8 mouse cellular contexts compared by ENCODE assay signal in genomic region chr11:69015644-69016441, GRCm38 (mm10). TPM values are rescaled to one million over a fixed set of nuclear protein-coding genes. Genes with fewer than 3 reads are reported as not detected.
DNase-seq lines count a peak whose midpoint lies in the region; ATAC-seq and TF ChIP-seq lines count a peak whose summit lies in the region.

Gene Ctc1 (plus strand): TSS chr11:69015911.

- no peaks in the 10 kb centered on the region for H3K9me3 ChIP-seq in heart, embryonic 11.5 days (replicated peaks; ENCODE audit: control insufficient read depth, low read length)
- H3K9me3 ChIP-seq in kidney, postnatal 0 days (replicated peaks; ENCODE audit: low read length) = no peaks in the 10 kb centered on the region
- H3K9me3 ChIP-seq in liver, embryonic 11.5 days (ENCODE audit: control insufficient read depth, low read length) = no peaks in the 10 kb centered on the region
- H3K9me3 ChIP-seq in stomach, embryonic 14.5 days (ENCODE audit: control insufficient read depth, low read depth, low read length) = no peaks in the 10 kb centered on the region

- 3% methylated on average over 38 of the region's 38 CpGs for whole genome bisulfite sequencing in heart, embryonic 11.5 days (ENCODE audit: insufficient replicate concordance)
- WGBS in kidney, postnatal 0 days = 2% methylated on average over 38 of the region's 38 CpGs
- WGBS in liver, embryonic 11.5 days = under 1% methylated on average over 38 of the region's 38 CpGs
- 3% methylated on average over 38 of the region's 38 CpGs for WGBS in stomach, embryonic 14.5 days

- peak within 1 kb of the TSS; percentile 72 for H3K4me2 ChIP-seq in heart, embryonic 11.5 days
- peak within 1 kb of the TSS; percentile 77 for H3K4me2 ChIP-seq in kidney, postnatal 0 days (ENCODE audit: low read length)
- H3K4me2 ChIP-seq in liver, embryonic 11.5 days = peak within 1 kb of the TSS; percentile 93
- H3K4me2 ChIP-seq in stomach, embryonic 14.5 days (replicated peaks; ENCODE audit: low read depth, low read length) = peak within 1 kb of the TSS; percentile 80

- H3K27ac ChIP-seq in heart, embryonic 11.5 days (ENCODE audit: low read depth, low read length) = peak within 1 kb of the TSS; percentile 93
- peak within 1 kb of the TSS; percentile 83 for H3K27ac ChIP-seq in kidney, postnatal 0 days
- H3K27ac ChIP-seq in liver, embryonic 11.5 days (ENCODE audit: low read depth, low read length) = peak within 1 kb of the TSS; percentile 96
- H3K27ac ChIP-seq in stomach, embryonic 14.5 days (ENCODE audit: low read length) = peak within 1 kb of the TSS; percentile 86

- H3K4me1 ChIP-seq in heart, embryonic 11.5 days (ENCODE audit: control insufficient read depth, insufficient read depth, low read length) = peaks cover 11% of the 10 kb centered on the region
- H3K4me1 ChIP-seq in kidney, postnatal 0 days (replicated peaks; ENCODE audit: insufficient read depth, low read length) = peaks cover 10% of the 10 kb centered on the region
- H3K4me1 ChIP-seq in liver, embryonic 11.5 days (replicated peaks; ENCODE audit: control insufficient read depth, insufficient read depth, low read length) = peaks cover 11% of the 10 kb centered on the region
- H3K4me1 ChIP-seq in stomach, embryonic 14.5 days (ENCODE audit: control insufficient read depth, insufficient read depth, low read length) = peaks cover 5% of the 10 kb centered on the region; the same call in 1 of the 2 replicates

- H3K27me3 ChIP-seq in heart, embryonic 11.5 days (ENCODE audit: control insufficient read depth, insufficient read depth, low read length) = no peaks in the 10 kb centered on the region
- H3K27me3 ChIP-seq in kidney, postnatal 0 days (ENCODE audit: insufficient read depth, low read length) = no peaks in the 10 kb centered on the region
- no peaks in the 10 kb centered on the region for H3K27me3 ChIP-seq in liver, embryonic 11.5 days (replicated peaks; ENCODE audit: control insufficient read depth, insufficient read depth, low read length)
- no peaks in the 10 kb centered on the region for H3K27me3 ChIP-seq in stomach, embryonic 14.5 days (ENCODE audit: control insufficient read depth, insufficient read depth, low read length)

- peak; percentile 88 for ATAC-seq in erythroblast, adult 5-6 weeks (replicated peaks; ENCODE audit: low FRiP score, poor library complexity, severe bottlenecking)
- peak; percentile 94 for ATAC-seq in heart, embryonic 11.5 days (replicated peaks; ENCODE audit: insufficient number of reproducible peaks, low FRiP score, low TSS enrichment)
- ATAC-seq in kidney, postnatal 0 days (replicated peaks; ENCODE audit: low FRiP score, low read depth) = peak; percentile 94
- peak; percentile 92 for ATAC-seq in liver, embryonic 11.5 days (replicated peaks; ENCODE audit: low FRiP score)
- peak; percentile 95 for ATAC-seq in stomach, embryonic 14.5 days (ENCODE audit: insufficient number of reproducible peaks, insufficient read depth, low FRiP score, low read depth)

- peak within 1 kb of the TSS; percentile 74 for H3K4me3 ChIP-seq in heart, embryonic 11.5 days (ENCODE audit: low read depth, low read length)
- H3K4me3 ChIP-seq in kidney, postnatal 0 days (replicated peaks; ENCODE audit: low read depth, low read length) = peak within 1 kb of the TSS; percentile 57
- H3K4me3 ChIP-seq in liver, embryonic 11.5 days (ENCODE audit: low read depth, low read length) = peak within 1 kb of the TSS; percentile 70
- peak within 1 kb of the TSS; percentile 55 for H3K4me3 ChIP-seq in stomach, embryonic 14.5 days (ENCODE audit: low read depth, low read length)

- TF ChIP-seq CTCF in kidney, postnatal 0 days (IDR thresholded peaks at IDR 0.05; ENCODE audit: low read depth) = peak; percentile 71

- H3K36me3 ChIP-seq in heart, embryonic 11.5 days (ENCODE audit: control insufficient read depth, insufficient read depth, low read length) = no peaks in the 10 kb centered on the region
- H3K36me3 ChIP-seq in kidney, postnatal 0 days (ENCODE audit: insufficient read depth, low read length) = no peaks in the 10 kb centered on the region
- H3K36me3 ChIP-seq in liver, embryonic 11.5 days (ENCODE audit: control insufficient read depth, insufficient read depth, low read length) = no peaks in the 10 kb centered on the region
- peaks cover under 1% of the 10 kb centered on the region for H3K36me3 ChIP-seq in stomach, embryonic 14.5 days (ENCODE audit: control insufficient read depth, insufficient read depth, low read length)

- peak; percentile 92 to 94 for DNase-seq in B cell, adult 2 months
- peak; percentile 97 for DNase-seq in brain, adult 2 months (ENCODE audit: low read depth, low spot score)
- DNase-seq in kidney, postnatal 0 days (ENCODE audit: low spot score) = peak; percentile 98
- DNase-seq in liver, embryonic 11.5 days (ENCODE audit: low spot score) = peak; percentile 88
- peak; percentile 94 for DNase-seq in naive thymus-derived CD4-positive, alpha-beta T cell, adult 2 months (ENCODE audit: low read depth)

- peak within 1 kb of the TSS; percentile 98 for H3K9ac ChIP-seq in heart, embryonic 11.5 days (ENCODE audit: low read depth, low read length)
- H3K9ac ChIP-seq in kidney, postnatal 0 days (ENCODE audit: low read depth, low read length) = peak within 1 kb of the TSS; percentile 75
- peak within 1 kb of the TSS; percentile 86 for H3K9ac ChIP-seq in liver, embryonic 11.5 days (ENCODE audit: low read depth, low read length)
- H3K9ac ChIP-seq in stomach, embryonic 14.5 days (replicated peaks; ENCODE audit: low read depth, low read length) = peak within 1 kb of the TSS; percentile 69

RNA-seq across cellular contexts. Expression of gene Ctc1, which starts in this region (rescaled TPM):
- total RNA-seq in erythroblast, adult 5-6 weeks (2015; ENCODE audit: low replicate concordance) = 14.4 and 26.5 TPM in 2 replicates
- 6.4 and 8.9 TPM in 2 replicates for total RNA-seq in erythroblast, adult 5-6 weeks (2017; ENCODE audit: low replicate concordance)
- 41.3 and 48.3 TPM in 2 replicates for polyA plus RNA-seq in heart, embryonic 11.5 days (2014; fragmentation: Nextera tagmentation; extraction: Ambion mirVana)
- polyA plus RNA-seq in kidney, postnatal 0 days (2015; fragmentation: Nextera tagmentation; extraction: Ambion mirVana) = 27.6 and 27.7 TPM in 2 replicates
- 57.5 and 60.5 TPM in 2 replicates for polyA plus RNA-seq in liver, embryonic 11.5 days (2014; fragmentation: Nextera tagmentation; extraction: Ambion mirVana)
- polyA plus RNA-seq in stomach, embryonic 14.5 days (2014; fragmentation: Nextera tagmentation; extraction: Ambion mirVana) = 45.0 and 47.3 TPM in 2 replicates

Comparison
In these comparisons a context has a peak if more than half of its experiments do, and no peak if none do; other contexts are left out.
1. Peak in every context shown above with its lines: DNase-seq, ATAC-seq, H3K4me3 ChIP-seq and H3K27ac ChIP-seq.